Mouse (Mus musculus): ENCODE results near the gene Hist1h2aa.

The Hist1h2aa gene

DNA sequence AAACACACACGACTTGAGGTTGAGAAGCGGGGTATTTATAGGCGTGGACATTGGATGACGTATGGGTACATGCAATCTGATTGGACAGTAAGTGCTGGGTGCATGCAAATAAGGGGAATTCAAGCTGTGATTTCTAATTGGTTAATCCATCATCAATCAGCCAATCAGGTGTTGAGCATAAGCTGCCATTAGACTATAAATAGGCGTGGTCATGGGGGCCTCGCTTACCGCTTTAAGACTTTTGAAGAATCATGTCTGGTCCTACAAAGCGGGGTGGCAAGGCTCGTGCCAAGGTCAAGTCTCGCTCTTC is at the start of gene Hist1h2aa:
TSS of gene Hist1h2aa (plus strand) at position 252 of the 310 bp plus-strand sequence.
- ATAC-seq (ENCODE audit: low TSS enrichment): no peak

DNA sequence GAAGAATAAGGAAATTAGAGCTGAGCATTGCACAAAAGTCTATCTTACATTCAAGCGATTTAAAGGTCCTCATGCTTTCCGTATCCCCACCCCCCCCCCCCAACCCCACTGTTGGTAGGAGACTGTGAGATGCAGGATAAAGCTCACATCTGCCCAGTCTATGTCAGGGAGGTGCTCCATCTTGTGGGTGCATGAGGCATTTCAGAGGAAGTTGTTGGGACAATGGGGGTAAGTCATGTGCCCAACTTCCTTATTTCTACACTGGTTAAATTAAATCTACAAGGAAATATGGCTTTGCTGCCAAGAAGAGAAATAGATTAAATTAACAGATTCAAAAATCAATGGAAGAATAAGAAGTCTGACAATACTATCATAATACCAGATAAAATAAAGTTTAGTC is 48.7 kb upstream of the Hist1h2aa start:
- ATAC-seq (ENCODE audit: low TSS enrichment): peak; percentile 59; the same call in 1 of the 2 replicates

DNA sequence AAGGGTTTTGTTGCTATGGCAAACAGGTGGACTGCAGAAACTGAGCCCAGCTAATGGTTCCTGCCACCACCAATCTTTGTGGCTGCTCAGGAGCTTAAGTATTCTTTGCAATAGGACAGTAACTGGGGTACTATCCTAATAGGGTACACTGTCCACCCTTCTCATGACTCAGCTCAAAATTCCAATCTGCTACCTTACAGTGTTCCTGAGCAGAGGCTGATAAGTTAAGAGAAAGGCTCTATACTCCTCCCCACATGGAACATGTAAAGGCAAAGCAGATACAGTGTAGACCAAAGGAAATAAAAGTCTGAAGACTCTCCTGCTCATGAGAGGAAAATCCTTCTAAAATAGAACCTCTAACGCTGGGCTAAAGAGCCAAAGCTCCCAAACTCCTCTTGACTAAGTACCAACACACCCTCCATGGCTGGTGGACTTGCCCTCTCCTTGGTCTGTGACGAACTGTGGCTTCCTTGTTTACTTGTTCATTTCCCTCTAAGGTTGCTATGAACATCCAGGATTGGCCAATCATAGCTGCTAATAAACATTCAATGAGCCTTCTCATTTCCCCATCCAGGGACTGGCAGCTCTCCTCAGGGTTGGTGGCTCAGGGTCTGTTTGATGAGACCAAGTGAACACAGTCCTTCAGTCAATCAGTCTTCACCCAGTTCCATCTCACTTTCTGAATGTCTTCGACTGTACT is 47.1 kb upstream of the Hist1h2aa start:
- no peak for ATAC-seq (ENCODE audit: low TSS enrichment)

DNA sequence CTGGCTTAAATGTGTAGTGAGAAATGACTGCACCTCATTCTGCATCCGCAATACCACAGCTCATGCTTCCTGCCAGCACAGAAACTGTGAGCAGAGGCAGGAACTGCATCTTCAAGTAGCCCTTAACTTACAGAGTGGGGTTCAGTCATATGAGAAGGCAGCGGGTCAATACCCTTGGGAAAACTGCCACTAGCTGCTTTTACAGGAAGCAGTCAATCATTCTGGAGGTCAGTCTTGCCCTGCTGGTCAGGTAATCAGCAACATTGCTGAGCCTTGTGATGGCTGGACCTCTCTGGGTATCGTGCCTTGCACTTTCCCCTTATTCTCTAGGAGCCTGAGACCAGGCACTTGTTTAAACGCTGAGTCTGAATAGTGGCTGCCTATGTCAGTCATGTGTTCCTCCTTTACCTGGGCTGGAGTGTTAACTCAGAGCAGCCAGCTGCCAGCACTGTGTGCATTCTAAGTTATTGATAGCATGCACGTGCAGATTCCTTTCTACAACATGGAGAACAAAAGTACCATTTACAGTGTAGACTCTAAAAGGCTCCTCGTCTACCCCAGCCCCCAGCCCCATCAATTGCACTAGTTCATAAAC is 45.2 kb upstream of the Hist1h2aa start:
- ATAC-seq (ENCODE audit: low TSS enrichment): no peak

DNA sequence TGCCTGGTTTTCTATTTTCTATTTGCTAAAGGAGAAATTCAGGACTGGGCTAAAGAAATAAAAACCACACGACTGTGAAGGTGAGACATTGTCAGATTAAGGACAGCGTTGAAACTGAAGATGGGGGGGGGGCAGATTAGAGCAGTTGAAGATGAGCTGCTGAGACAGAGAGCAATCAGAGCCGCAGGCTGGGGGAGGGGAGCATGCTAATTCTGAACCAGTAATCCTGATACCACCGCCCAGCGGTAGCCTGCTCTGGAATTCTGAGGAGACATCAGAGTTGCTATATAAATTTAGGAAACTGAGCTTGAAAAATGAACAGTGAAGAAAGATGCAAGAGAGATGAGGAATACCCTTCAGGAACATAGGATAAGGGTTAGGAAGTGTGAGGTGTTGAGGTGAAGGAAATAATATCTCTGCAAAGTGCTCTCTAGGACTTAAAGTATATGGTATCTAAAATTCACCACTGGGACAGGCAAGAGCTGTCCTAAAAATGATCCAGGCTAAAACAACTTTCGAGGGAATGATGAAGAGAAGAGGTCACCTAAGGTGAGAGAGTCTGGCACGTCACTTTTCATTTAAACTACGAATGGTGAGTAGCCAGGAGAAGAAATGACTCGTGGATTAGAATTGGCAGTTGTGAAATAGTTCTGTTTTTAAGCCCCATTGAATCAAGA is 41.5 kb upstream of the Hist1h2aa start:
- ATAC-seq (ENCODE audit: low TSS enrichment): no peak

DNA sequence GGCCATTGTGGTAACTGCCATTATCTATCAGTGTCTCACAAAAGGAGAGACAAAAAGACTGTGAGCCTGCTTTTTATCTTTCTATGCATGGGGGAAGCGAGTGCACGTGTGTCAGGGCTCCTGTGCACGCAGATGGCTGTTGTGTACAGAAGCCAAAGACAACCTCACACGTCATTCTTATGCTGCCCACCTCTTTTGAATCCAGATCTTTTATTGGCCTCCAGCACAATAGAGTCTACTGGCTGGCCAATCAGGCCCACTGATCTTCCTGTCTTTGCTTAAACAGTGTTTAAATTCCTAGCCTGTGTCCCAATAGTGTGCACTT is 41.0 kb upstream of the Hist1h2aa start:
- no peak for ATAC-seq (ENCODE audit: low TSS enrichment)

DNA sequence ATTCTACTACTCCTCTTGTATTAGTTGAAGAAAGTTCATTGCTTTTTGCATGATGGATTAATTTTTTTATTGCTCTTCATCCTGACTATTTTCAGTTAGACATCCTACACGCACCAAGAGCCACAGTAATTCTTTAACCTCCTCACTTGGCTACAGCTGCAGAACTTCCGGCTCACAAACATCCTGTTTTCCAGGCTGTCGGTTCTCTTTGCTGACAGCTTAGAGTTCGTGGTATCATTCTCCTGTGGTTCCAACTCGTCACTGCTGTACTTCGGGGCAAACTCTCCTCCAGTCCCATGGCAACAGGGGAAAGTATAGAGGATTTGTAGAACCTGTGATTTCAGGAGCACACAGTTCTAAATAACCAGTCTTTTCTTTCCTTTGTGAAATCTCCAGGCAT is 36.0 kb upstream of the Hist1h2aa start:
- no peak for ATAC-seq (ENCODE audit: low TSS enrichment)

DNA sequence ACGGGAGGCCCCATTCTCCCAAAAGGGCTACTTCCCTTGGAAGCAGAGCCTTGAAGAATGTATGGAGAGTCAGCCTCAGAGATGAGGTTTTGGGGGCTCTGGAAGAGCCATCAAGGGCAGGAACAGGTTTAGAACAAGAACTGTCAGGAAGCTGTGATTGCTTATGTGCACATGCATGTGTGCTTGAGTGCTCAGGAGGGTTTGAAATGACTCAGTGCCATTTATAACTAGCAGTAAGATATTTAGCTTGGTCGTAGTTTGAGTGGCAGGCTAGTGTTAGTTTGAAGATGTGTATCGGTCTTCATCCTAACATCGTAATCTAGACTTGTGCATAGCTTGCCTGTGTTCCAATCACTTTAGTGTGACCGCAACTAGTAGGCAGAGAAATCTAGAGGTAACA is 27.4 kb upstream of the Hist1h2aa start:
- no peak for ATAC-seq (ENCODE audit: low TSS enrichment)

DNA sequence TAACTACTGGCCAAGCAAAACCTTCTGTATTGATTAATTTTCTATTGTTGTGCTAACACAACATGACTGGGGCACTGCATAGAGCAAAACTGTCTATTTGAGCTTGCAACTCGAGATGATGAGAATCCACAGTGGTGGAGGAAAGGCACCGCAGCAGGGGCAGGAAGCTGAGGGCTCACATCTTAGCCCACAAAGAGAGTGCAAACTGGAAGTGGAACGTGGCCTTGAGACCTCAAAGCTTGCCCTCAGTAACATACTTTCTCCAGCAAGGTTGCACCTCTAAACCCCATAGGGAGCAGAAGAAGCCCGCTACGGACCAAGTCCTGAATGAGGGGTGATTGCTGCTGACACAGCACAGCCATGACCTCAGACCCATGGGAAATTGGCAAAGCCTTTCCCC is 24.1 kb upstream of the Hist1h2aa start:
- ATAC-seq (ENCODE audit: low TSS enrichment): no peak

DNA sequence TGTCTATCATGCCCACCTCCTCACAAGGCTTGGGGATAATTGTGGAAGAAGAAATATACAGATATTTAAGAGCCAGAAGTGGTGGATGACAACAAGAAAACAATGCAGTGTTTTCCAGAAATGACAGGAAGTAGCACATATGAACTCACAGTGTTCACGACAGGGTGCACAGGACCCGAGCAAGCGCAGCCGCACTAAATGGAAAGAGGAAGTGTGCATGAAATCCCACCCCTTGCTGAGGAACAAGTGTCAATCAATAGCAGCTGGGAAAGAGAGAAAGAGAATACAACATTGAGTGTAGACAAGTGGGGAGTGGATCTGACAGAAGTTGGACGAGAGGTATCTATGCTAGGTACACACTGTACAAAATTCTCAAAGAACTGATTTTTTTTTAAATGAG is 22.9 kb upstream of the Hist1h2aa start:
- ATAC-seq (ENCODE audit: low TSS enrichment): no peak

DNA sequence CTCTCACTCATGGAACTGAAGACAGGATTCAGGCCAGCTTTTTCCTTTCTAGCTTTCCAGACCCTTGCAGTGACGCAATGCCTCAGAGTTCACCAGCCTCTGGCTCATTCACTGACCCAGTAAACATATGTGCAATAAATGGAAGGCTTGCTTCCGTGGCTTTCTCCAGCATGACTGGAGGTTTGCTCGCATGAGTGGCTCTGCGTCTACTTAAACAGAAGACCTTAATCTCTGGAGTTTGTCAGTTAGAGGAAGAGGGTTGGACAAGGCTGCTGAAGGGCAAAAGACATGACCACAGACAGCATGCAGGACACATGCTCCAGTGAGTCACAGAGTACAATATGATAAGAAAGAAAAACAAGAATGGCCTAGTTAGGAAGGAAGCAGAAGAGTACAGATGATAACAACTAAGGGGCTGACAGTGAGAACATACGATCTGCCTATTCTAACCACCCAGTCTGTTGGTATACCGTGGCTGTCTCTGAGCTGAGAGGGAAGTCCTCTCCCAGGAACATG is 20.4 kb upstream of the Hist1h2aa start:
- ATAC-seq (ENCODE audit: low TSS enrichment): no peak

DNA sequence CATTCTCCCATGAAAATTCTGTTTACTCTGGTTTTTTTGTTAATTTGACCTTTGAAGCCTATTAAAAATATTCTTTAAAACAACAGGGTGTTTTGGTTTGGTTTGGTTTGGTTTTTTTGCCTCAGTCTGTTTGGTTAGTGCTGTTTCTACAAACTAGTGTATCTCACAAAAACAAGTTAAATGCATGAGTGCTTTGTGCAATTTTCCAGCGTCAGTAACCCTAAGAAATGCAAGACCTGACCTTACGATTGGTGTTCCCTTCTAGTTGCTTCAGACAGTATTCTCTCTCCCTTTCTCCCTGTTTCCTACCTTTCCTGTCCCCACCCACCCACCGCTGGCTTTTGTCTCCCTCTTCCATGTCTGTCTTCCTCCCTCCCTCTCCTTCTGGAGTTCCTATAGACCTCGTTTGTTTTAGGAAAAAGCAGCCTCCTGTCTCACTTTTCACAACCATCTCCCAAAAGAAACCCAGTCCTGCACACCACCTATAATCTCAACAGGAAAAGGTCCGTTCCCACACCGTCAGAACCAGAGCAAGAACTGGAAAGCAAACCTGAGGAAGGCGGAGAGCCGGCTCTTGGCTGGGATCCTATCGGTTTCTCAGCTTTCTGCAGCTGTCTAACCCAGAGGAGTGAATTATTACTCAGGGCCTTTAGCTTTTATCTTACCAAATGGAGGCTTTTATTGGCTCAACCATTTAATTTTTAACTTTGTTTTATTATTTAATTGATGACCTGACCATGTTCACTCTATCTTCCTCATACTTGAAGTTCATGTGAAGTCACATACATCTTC is 19.7 kb upstream of the Hist1h2aa start, which contains the start of gene Slc17a4:
TSS of gene Slc17a4 (minus strand) at position 634 of the 792 bp plus-strand sequence.
- ATAC-seq (ENCODE audit: low TSS enrichment): no peak

DNA sequence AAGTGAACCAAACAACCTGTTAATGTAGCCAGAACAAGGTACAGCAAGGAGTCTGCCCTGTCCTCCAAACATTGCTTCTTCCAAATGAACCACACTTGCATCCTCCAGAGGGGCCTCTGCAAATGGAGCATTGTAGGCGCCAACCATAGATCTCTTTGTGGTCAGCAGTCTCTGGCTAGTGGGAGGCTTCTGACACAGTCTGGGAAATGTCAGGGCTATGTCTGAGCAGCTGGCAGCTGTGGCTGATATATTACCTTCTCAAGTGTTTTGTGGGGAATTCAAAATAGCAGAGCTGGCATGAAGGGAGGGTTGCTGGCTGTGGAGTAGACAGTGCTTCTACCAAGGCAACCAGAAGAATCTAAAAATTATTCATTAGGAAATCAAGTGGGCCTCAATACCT is 18.1 kb upstream of the Hist1h2aa start:
- no peak for ATAC-seq (ENCODE audit: low TSS enrichment)

DNA sequence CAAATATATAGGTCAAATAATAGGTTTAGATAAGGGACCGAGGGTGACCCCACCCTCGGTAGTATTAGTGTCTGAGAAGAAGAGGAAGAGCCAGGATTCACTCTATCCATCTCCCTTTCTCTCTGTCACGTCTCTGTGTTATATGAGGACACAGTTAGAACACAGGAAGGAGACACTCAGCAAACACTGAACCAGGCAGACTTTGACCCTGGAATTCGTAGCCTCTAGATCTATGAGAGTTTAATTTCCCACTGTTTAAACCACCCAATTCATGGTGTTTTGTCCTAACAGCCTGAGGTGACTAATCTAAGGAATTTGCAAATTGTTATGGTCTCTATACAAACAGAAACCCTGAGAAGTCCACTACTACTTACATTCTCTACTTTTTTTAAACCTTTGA is 16.6 kb upstream of the Hist1h2aa start:
- ATAC-seq (ENCODE audit: low TSS enrichment): no peak

DNA sequence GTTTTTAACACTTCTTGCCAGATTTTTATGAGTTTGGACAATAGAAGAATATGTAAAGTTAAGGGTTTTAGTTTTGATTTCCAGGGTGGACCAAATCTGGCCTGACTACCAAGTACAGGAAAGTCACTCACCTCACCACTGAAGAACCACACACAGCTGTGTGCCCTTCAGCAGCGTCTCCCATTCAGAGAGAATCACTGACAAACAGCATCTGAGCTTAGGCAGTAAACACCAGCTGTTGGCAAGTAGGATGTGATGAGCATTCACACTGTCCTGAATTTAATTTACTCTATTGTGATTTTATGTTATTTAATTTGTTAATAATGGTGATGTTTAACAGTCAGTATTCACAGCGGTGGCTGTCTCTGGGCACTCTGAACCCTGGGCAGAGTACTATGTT is 8.5 kb upstream of the Hist1h2aa start:
- no peak for ATAC-seq (ENCODE audit: low TSS enrichment)

DNA sequence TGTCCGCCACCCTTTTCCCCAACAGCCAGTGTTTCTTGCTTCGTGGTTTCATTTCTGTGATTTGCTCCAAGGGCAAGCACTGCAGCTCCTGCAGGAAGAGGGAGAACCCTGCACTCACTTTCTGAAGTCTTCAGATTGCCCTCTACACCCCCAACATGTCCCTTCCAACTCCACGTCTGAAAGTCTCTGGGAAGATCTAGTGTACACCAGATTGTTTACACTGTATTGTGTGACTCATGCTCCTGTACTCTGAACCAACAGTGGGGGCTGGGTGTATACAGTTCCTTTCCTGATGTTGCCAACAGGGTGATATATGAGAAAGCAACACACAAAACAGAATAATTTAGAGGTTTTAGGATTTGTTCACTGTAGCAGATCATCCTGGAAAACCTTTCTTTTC is 5.6 kb upstream of the Hist1h2aa start:
- ATAC-seq (ENCODE audit: low TSS enrichment): no peak

DNA sequence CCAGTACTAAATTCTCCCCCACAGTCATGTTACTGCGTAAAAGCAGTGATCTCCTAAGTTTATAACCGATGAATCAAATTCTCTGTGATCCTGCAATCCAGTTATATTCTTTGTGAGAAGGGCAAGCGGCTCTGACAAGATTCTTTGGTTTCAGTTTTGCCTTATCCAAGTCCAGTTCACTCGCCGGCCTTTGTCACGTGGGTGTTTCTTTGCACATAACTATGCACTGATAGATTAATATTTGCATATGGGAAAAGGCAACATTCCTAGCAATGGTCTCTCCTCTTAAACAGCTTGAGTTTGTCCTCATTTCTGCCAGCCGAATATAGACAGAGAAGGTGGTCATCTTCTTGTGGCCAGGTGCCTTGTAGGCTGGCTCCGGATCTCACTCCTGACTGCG is 3.8 kb upstream of the Hist1h2aa start:
- no peak for ATAC-seq (ENCODE audit: low TSS enrichment)

DNA sequence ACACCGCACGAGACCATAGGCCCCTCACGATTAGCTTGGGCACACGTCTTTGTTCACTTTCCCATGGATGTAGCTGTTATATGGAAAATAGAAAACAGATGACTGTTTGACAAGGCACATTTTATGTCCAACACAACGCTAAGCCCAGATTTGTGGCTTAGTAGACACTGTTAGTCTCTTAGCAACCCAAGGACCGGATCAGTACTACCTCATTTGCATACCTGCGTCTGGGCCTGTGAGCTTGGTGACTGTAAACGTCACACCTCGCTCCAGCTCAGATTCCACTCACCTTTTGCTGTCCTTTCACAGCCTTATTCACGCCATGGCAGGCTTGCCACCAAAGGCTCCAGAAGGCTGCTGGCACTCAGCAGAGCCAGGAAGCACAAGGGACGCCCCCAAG is 3.4 kb upstream of the Hist1h2aa start:
- ATAC-seq (ENCODE audit: low TSS enrichment): no peak

DNA sequence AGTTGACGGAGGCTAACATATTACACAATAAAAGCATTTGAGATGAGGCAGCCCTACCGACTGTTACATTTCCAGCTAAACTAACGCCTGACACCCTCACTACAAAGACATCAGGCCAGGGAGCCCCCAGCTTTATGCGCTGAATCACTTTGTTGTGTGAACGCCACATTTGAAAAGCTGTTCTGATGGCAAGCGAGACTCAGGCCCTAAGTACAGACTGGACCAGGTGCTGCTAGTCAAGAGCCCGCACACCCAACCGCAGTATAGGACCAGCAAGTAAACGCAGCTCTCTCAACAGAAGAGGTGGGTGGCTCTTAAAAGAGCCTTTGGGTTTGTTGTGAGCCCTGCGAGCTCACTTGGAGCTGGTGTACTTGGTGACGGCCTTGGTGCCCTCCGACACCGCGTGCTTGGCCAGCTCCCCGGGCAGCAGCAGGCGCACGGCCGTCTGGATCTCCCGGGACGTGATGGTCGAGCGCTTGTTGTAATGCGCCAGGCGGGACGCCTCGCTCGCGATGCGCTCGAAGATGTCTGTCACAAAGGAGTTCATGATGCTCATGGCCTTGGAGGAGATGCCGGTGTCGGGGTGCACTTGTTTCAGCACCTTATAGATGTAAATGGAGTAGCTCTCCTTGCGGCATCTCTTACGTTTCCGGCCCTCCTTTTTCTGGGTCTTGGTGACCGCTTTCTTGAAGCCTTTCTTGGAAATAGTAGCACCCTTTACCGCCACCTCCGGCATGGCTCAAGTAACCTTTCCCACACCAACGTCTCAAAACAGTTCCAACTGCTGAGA is 646 bp upstream of the Hist1h2aa start, which contains the start of gene Hist1h2ba:
TSS of gene Hist1h2ba (minus strand) at position 736 of the 790 bp plus-strand sequence.
- ATAC-seq (ENCODE audit: low TSS enrichment): no peak

DNA sequence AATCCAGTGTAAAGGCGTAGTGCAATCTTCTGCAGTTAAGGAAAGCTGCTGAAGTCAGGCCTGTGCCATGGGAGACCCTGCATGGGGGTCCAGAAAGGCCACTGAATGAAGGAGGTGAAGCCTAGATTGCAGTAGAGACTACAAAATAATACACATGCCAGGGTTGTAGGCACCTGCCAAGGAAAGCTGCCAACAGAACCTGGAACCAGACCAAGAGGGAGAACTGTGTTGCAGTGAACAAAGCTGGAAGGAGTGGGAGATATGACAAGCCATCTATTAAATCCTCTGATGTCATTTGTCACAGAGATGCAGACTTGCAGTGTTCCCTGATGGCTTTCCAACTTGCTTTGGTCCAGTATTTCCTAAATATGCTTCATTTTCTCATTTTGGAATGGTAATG is 4.4 kb downstream of the Hist1h2aa start:
- no peak for ATAC-seq (ENCODE audit: low TSS enrichment)

DNA sequence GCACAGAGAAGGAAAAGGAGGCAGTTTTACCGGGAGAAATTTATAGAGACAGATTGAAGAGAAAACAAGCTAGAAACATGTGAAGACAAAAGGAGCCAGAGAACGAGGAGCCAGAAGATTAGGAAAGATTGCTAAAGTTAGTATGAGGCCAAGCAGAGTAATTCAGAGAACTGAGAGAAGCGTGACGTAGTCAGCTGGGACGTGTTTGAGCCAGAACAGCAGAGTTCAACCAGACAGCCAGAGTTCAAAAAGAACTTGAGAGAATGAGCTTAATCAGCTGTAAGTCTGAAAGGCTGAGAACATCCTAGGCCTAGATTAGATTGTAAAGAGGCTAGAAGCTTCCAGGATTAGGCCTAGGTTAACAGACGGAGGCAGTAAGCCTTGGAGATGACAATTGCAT is 6.0 kb downstream of the Hist1h2aa start:
- ATAC-seq (ENCODE audit: low TSS enrichment): no peak

DNA sequence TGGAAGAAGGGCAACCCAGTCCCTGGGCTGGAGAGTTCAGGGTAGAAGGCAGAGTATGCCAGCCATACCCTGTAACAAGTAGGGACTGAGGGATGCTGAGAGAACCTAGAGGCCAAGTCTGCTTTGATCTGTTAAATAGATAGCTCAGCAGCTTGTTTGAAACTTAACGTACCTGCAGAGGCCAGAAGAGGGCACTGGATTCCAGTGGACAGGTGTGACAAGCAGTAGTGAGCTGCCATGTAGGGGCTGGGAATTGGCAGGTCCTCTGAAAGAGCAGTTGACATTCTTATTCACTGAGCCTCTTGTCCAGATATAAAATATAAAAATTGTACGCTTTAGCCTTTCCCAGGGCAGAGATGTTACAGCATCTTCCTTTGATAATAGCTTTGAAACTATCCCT is 8.6 kb downstream of the Hist1h2aa start:
- ATAC-seq (ENCODE audit: low TSS enrichment): no peak

Data from frontal cortex, adult (tissue).